Mouse (Mus musculus) hindbrain, embryonic 11.5 days (tissue): ENCODE data around the gene Csf2rb2. TPM values are rescaled to one million over a fixed set of nuclear protein-coding genes. Genes with fewer than 3 reads are reported as not detected.
"Not testable (repeated sequence)": the region's sequence is repeated elsewhere in the genome, so short reads cannot be mapped to it uniquely, and the experiment has no call there.

Experiments used
- ATAC-seq: fragments of 200-750 bp; cut with Nextera tagmentation; 2 replicates; pipeline ENCODE4 v1.8.0; 2017; ENCODE audit warnings: mild to moderate bottlenecking, moderate TSS enrichment, moderate library complexity; ENCODE audit not compliant: low FRiP score
- DNase-seq: peaks from one replicate; pipeline ENCODE4 v3.0.0-alpha.2; 2015; ENCODE audit warnings: low spot score
- H3K27ac ChIP-seq: fragments of 300-500 bp; sonication (generic); 2 replicates; pipeline ENCODE4 v1.5.1; 2014; ENCODE audit warnings: mild to moderate bottlenecking, low read depth, low read length
- H3K27me3 ChIP-seq: fragments of 300-500 bp; sonication (generic); 2 replicates; pipeline ENCODE4 v1.6.1; 2014; ENCODE audit warnings: mild to moderate bottlenecking, low read length, moderate library complexity, mixed read lengths; ENCODE audit not compliant: control insufficient read depth, insufficient read depth
- H3K36me3 ChIP-seq: fragments of 300-500 bp; sonication (generic); 2 replicates; pipeline ENCODE4 v1.6.1; 2014; ENCODE audit warnings: mild to moderate bottlenecking, low read length, moderate library complexity, mixed read lengths; ENCODE audit not compliant: control insufficient read depth, insufficient read depth
- H3K4me1 ChIP-seq: fragments of 300-500 bp; sonication (generic); replicated peaks from 2 replicates; pipeline ENCODE4 v1.6.1; 2014; ENCODE audit warnings: low read length, mixed read lengths; ENCODE audit not compliant: control insufficient read depth, insufficient read depth
- H3K4me2 ChIP-seq: fragments of 300-500 bp; sonication (generic); replicated peaks from 2 replicates; pipeline ENCODE4 v1.6.1; 2014; ENCODE audit warnings: mild to moderate bottlenecking, low read depth, low read length
- H3K4me3 ChIP-seq: fragments of 300-500 bp; sonication (generic); 2 replicates; pipeline ENCODE4 v1.5.1; 2014; ENCODE audit warnings: low read depth, low read length
- H3K9ac ChIP-seq: fragments of 300-500 bp; sonication (generic); 2 replicates; pipeline ENCODE4 v1.6.1; 2014; ENCODE audit warnings: low read depth, low read length
- H3K9me3 ChIP-seq: fragments of 300-500 bp; sonication (generic); 2 replicates; pipeline ENCODE4 v1.6.1; 2016; ENCODE audit warnings: low read length; ENCODE audit not compliant: control insufficient read depth
- WGBS: fragments of 180-500 bp; shearing (Covaris S2); extraction: QIAGEN DNeasy Blood & Tissue Kit; methylation state at CpG from one replicate; pipeline ENCODE4 v1.1.7; 2014; 5-methylcytosine and 5-hydroxymethylcytosine counted together
- polyA plus RNA-seq: library from polyadenylated mRNA; unstranded; fragments of >200 nt; fragmentation: Nextera tagmentation; extraction: Ambion mirVana; gene quantifications from 2 replicates; pipeline ENCODE4 v1.2.1, GENCODE M21; 2014

Gene Csf2rb2
- polyA plus RNA-seq, 1 experiment from 2014 or later, result 0.34 TPM

- WGBS, result 72% methylated on average over 5 of the region's 5 CpGs
- H3K4me1 ChIP-seq, result no peaks in the 10 kb centered on the region
- H3K36me3 ChIP-seq, result no peaks in the 10 kb centered on the region
- no peak overlapping the region for H3K27ac ChIP-seq
- H3K4me2 ChIP-seq, result no peak overlapping the region
- no peaks in the 10 kb centered on the region for H3K9me3 ChIP-seq
- DNase-seq, result no peak
- H3K4me3 ChIP-seq, result no peak overlapping the region
- no peak overlapping the region for H3K9ac ChIP-seq
- H3K27me3 ChIP-seq, result no peaks in the 10 kb centered on the region
- ATAC-seq, result no peak
These were observed 26.2 kb upstream of the Csf2rb2 start for GRCm38 (mm10) chr15:78331523-78332340.

GRCm38 (mm10) chr15:78330706-78331105 is 25.2 kb upstream of the Csf2rb2 start:
- Histone ChIP-seq H3K36me3 (no peaks in the 10 kb centered on the region), H3K9ac (no peak overlapping the region), H3K4me3 (no peak overlapping the region), H3K27ac (no peak overlapping the region), H3K4me2 (no peak overlapping the region), H3K27me3 (no peaks in the 10 kb centered on the region), H3K4me1 (no peaks in the 10 kb centered on the region), H3K9me3 (no peaks in the 10 kb centered on the region)
- ATAC-seq (no peak), DNase-seq (no peak)
- WGBS, result 85% methylated on average over 4 of the region's 4 CpGs

- H3K9me3 ChIP-seq, H3K4me2 ChIP-seq, H3K4me1 ChIP-seq, H3K27me3 ChIP-seq, ATAC-seq, H3K9ac ChIP-seq, H3K4me3 ChIP-seq, DNase-seq, H3K27ac ChIP-seq, H3K36me3 ChIP-seq: not testable (repeated sequence)
- WGBS, result 84% methylated on average over 6 of the region's 6 CpGs
These were observed 24.5 kb upstream of the Csf2rb2 start for GRCm38 (mm10) chr15:78329972-78330371.

- Histone ChIP-seq H3K27ac (no peak overlapping the region), H3K4me3 (no peak overlapping the region), H3K9me3 (no peaks in the 10 kb centered on the region), H3K4me2 (no peak overlapping the region), H3K9ac (no peak overlapping the region), H3K27me3 (no peaks in the 10 kb centered on the region), H3K36me3 (no peaks in the 10 kb centered on the region), H3K4me1 (no peaks in the 10 kb centered on the region)
- WGBS, result 77% methylated on average over 3 of the region's 3 CpGs
- DNase-seq (no peak), ATAC-seq (no peak)
These were observed 23.1 kb upstream of the Csf2rb2 start for GRCm38 (mm10) chr15:78328520-78329097.

GRCm38 (mm10) chr15:78327753-78328341 is 22.3 kb upstream of the Csf2rb2 start:
- H3K9me3 ChIP-seq, H3K4me3 ChIP-seq, H3K27me3 ChIP-seq, H3K36me3 ChIP-seq, ATAC-seq, H3K4me2 ChIP-seq, H3K9ac ChIP-seq, H3K4me1 ChIP-seq, DNase-seq, H3K27ac ChIP-seq: not testable (repeated sequence)
- 79% methylated on average over 6 of the region's 6 CpGs for WGBS

GRCm38 (mm10) chr15:78326747-78327146 is 21.2 kb upstream of the Csf2rb2 start:
- Histone ChIP-seq H3K4me3 (no peak overlapping the region), H3K4me2 (no peak overlapping the region), H3K36me3 (no peaks in the 10 kb centered on the region), H3K27me3 (no peaks in the 10 kb centered on the region), H3K9ac (no peak overlapping the region), H3K27ac (no peak overlapping the region), H3K9me3 (no peaks in the 10 kb centered on the region), H3K4me1 (no peaks in the 10 kb centered on the region)
- ATAC-seq, result no peak
- 93% methylated on average over 10 of the region's 10 CpGs for WGBS
- no peak for DNase-seq

- 81% methylated on average over 11 of the region's 11 CpGs for WGBS
- no peaks in the 10 kb centered on the region for H3K4me1 ChIP-seq
- no peaks in the 10 kb centered on the region for H3K9me3 ChIP-seq
- DNase-seq, result no peak
- no peak within 1 kb of the TSS for H3K4me2 ChIP-seq
- no peaks in the 10 kb centered on the region for H3K36me3 ChIP-seq
- H3K27ac ChIP-seq, result no peak within 1 kb of the TSS
- H3K9ac ChIP-seq, result no peak within 1 kb of the TSS
- no peak within 1 kb of the TSS for H3K4me3 ChIP-seq
- no peaks in the 10 kb centered on the region for H3K27me3 ChIP-seq
- no peak for ATAC-seq
These were observed 20.3 kb upstream of the Csf2rb2 start, which contains the start of gene Csf2rb for GRCm38 (mm10) chr15:78325671-78326339. TSS of gene Csf2rb (plus strand) at chr15:78325752.

- ATAC-seq (no peak), DNase-seq (no peak)
- Histone ChIP-seq H3K9ac (no peak overlapping the region), H3K4me1 (no peaks in the 10 kb centered on the region), H3K9me3 (no peaks in the 10 kb centered on the region), H3K27me3 (no peaks in the 10 kb centered on the region), H3K27ac (no peak overlapping the region), H3K36me3 (no peaks in the 10 kb centered on the region), H3K4me3 (no peak overlapping the region), H3K4me2 (no peak overlapping the region)
- 92% methylated on average over 2 of the region's 2 CpGs for WGBS
These were observed 18.8 kb upstream of the Csf2rb2 start for GRCm38 (mm10) chr15:78324294-78324693.
